Mouse (Mus musculus) liver (tissue): ENCODE data around the gene Rasgrp4.
"Not testable (repeated sequence)": the region's sequence is repeated elsewhere in the genome, so short reads cannot be mapped to it uniquely, and the experiment has no call there.

Experiments
- DNase-seq: peaks from one replicate; pipeline ENCODE4 v3.0.0-alpha.2; 2020; ENCODE audit warnings: mixed read lengths

Rasgrp4 gene

GRCm38 (mm10) chr7:29180077-29180853 is 45.6 kb downstream of the Rasgrp4 start, which contains the start of gene Psmd8:
Gene Psmd8, minus strand, starts transcription at chr7:29180701.
- peak; percentile 97 for DNase-seq

- DNase-seq: no peak
Observed at GRCm38 (mm10) chr7:29180854-29181236, 46.2 kb downstream of the Rasgrp4 start.

- not testable (repeated sequence) for DNase-seq
Observed at GRCm38 (mm10) chr7:29181323-29181722, 46.7 kb downstream of the Rasgrp4 start.

- not testable (repeated sequence) for DNase-seq
Observed at GRCm38 (mm10) chr7:29194230-29194629, 59.6 kb downstream of the Rasgrp4 start.

GRCm38 (mm10) chr7:29202577-29202976 is 67.9 kb downstream of the Rasgrp4 start:
- DNase-seq: no peak
